Mouse (Mus musculus): Measurements from ENCODE around the gene Akap8. TPM values are rescaled to one million over a fixed set of nuclear protein-coding genes. Genes with fewer than 3 reads are reported as not detected.
A peak's percentile ranks its signal among the peaks of the same experiment; 100 is the strongest.

Akap8 gene
- polyA plus RNA-seq, 1 experiment from 2014 or later, result 81.4 TPM

- H3K27me3 ChIP-seq (ENCODE audit: control insufficient read depth, insufficient read depth, low read length), result no peaks in the 10 kb centered on the region
- H3K4me2 ChIP-seq (ENCODE audit: low read depth, low read length), result no peak overlapping the region
- 84% methylated on average over 6 of the region's 6 CpGs for WGBS
- ATAC-seq (replicated peaks; ENCODE audit: extremely low read depth, insufficient read depth, low FRiP score), result no peak
- H3K9me3 ChIP-seq (replicated peaks; ENCODE audit: control insufficient read depth, low read length), result no peaks in the 10 kb centered on the region
- no peak overlapping the region for H3K4me3 ChIP-seq (ENCODE audit: low read length)
- no peak overlapping the region for H3K27ac ChIP-seq (ENCODE audit: low read length)
- H3K4me1 ChIP-seq (ENCODE audit: control insufficient read depth, insufficient read depth, low read length), result peaks cover 18% of the 10 kb centered on the region
- H3K36me3 ChIP-seq (ENCODE audit: control insufficient read depth, insufficient read depth), result peaks cover 58% of the 10 kb centered on the region
- no peak overlapping the region for H3K9ac ChIP-seq (ENCODE audit: low read length)
Observed at GRCm38 (mm10) chr17:32358943-32359340, 37.9 kb upstream of the Akap8 start.

GRCm38 (mm10) chr17:32358192-32358942 lies 37.3 kb upstream of the Akap8 start:
- peaks cover 58% of the 10 kb centered on the region for H3K36me3 ChIP-seq (ENCODE audit: control insufficient read depth, insufficient read depth)
- H3K4me3 ChIP-seq (ENCODE audit: low read length), result no peak overlapping the region
- WGBS, result 90% methylated on average over 7 of the region's 7 CpGs

GRCm38 (mm10) chr17:32356766-32357760 lies 36.0 kb upstream of the Akap8 start:
- Histone ChIP-seq H3K9me3 (replicated peaks; ENCODE audit: control insufficient read depth, low read length) (no peaks in the 10 kb centered on the region), H3K9ac (ENCODE audit: low read length) (no peak overlapping the region), H3K4me1 (ENCODE audit: control insufficient read depth, insufficient read depth, low read length) (peaks cover 5% of the 10 kb centered on the region; the same call in 1 of the 2 replicates), H3K4me3 (ENCODE audit: low read length) (no peak overlapping the region), H3K27me3 (ENCODE audit: control insufficient read depth, insufficient read depth, low read length) (no peaks in the 10 kb centered on the region), H3K27ac (ENCODE audit: low read length) (no peak overlapping the region), H3K36me3 (ENCODE audit: control insufficient read depth, insufficient read depth) (peaks cover 58% of the 10 kb centered on the region), H3K4me2 (ENCODE audit: low read depth, low read length) (no peak overlapping the region)
- WGBS, result 82% methylated on average over 24 of the region's 24 CpGs
- ATAC-seq (replicated peaks; ENCODE audit: extremely low read depth, insufficient read depth, low FRiP score), result no peak

More at GRCm38 (mm10) chr17:32358192-32358942, 37.3 kb upstream of the Akap8 start:
- no peak overlapping the region for H3K9ac ChIP-seq (ENCODE audit: low read length)
- H3K4me1 ChIP-seq (ENCODE audit: control insufficient read depth, insufficient read depth, low read length), result peaks cover 16% of the 10 kb centered on the region
- no peak overlapping the region for H3K27ac ChIP-seq (ENCODE audit: low read length)
- ATAC-seq (replicated peaks; ENCODE audit: extremely low read depth, insufficient read depth, low FRiP score), result no peak
- H3K4me2 ChIP-seq (ENCODE audit: low read depth, low read length), result no peak overlapping the region
- H3K27me3 ChIP-seq (ENCODE audit: control insufficient read depth, insufficient read depth, low read length), result no peaks in the 10 kb centered on the region
- H3K9me3 ChIP-seq (replicated peaks; ENCODE audit: control insufficient read depth, low read length), result no peaks in the 10 kb centered on the region

- peaks cover 56% of the 10 kb centered on the region for H3K36me3 ChIP-seq (ENCODE audit: control insufficient read depth, insufficient read depth)
- H3K27me3 ChIP-seq (ENCODE audit: control insufficient read depth, insufficient read depth, low read length), result no peaks in the 10 kb centered on the region
- peaks cover 4% of the 10 kb centered on the region; the same call in 1 of the 2 replicates for H3K4me1 ChIP-seq (ENCODE audit: control insufficient read depth, insufficient read depth, low read length)
- H3K9ac ChIP-seq (ENCODE audit: low read length), result no peak overlapping the region
- no peak overlapping the region for H3K4me3 ChIP-seq (ENCODE audit: low read length)
- ATAC-seq (replicated peaks; ENCODE audit: extremely low read depth, insufficient read depth, low FRiP score), result no peak
- no peak overlapping the region for H3K4me2 ChIP-seq (ENCODE audit: low read depth, low read length)
- WGBS, result 86% methylated on average over 9 of the region's 9 CpGs
- H3K9me3 ChIP-seq (replicated peaks; ENCODE audit: control insufficient read depth, low read length), result no peaks in the 10 kb centered on the region
- H3K27ac ChIP-seq (ENCODE audit: low read length), result no peak overlapping the region
Observed at GRCm38 (mm10) chr17:32356281-32356680, 35.2 kb upstream of the Akap8 start.

DNA sequence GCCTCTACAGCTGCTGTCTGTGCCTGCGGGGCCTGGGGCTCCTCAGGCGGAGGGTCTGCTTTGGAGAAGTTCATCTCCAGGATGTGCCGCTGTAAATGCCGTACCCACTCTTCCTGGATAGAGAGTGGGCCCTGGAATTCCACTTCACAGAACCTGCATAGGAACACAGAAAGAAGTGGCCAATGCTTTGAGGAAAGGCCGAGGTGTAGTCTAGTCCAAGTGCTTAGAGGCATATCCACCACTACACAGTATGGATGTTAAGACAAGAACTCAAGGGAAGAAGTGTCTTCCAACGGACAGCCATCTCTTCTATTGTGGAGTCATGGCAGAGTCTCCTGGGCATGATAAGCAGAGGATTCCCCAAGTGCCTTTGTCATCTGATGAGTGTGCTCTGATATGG lies 34.0 kb upstream of the Akap8 start:
- no peak overlapping the region for H3K27ac ChIP-seq (ENCODE audit: low read length)
- WGBS, result 86% methylated on average over 6 of the region's 6 CpGs
- no peak for ATAC-seq (replicated peaks; ENCODE audit: extremely low read depth, insufficient read depth, low FRiP score)
- H3K9ac ChIP-seq (ENCODE audit: low read length), result no peak overlapping the region
- no peak overlapping the region for H3K4me2 ChIP-seq (ENCODE audit: low read depth, low read length)
- H3K9me3 ChIP-seq (replicated peaks; ENCODE audit: control insufficient read depth, low read length), result no peaks in the 10 kb centered on the region
- H3K27me3 ChIP-seq (ENCODE audit: control insufficient read depth, insufficient read depth, low read length), result no peaks in the 10 kb centered on the region
- H3K4me3 ChIP-seq (ENCODE audit: low read length), result no peak overlapping the region
- peaks cover 50% of the 10 kb centered on the region for H3K36me3 ChIP-seq (ENCODE audit: control insufficient read depth, insufficient read depth)
- peaks cover 4% of the 10 kb centered on the region; the same call in 1 of the 2 replicates for H3K4me1 ChIP-seq (ENCODE audit: control insufficient read depth, insufficient read depth, low read length)

DNA sequence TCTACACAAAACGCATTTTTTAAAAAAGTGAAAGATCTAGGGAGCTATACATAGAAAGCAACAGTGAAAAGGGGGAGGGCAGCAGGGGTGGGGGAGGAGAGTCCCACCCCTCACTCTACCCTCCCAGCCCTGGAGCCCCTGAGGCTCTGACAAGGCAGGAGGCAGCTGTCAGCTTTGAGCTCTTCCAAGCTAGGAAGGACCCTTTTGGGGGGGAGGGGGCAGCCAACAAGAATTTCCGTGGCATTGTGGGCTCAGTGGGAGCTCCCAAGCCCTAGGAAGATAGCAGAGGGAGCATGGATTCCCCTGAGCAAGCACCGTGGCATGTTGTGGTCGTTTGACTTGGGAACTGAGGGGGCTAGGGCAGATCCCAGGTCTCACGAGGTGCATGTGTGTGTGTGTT lies 33.2 kb upstream of the Akap8 start:
- peak overlapping the region; percentile 55 for H3K27ac ChIP-seq (ENCODE audit: low read length)

GRCm38 (mm10) chr17:32353696-32354095 lies 32.7 kb upstream of the Akap8 start:
- ATAC-seq (replicated peaks; ENCODE audit: extremely low read depth, insufficient read depth, low FRiP score), result no peak
- 48% methylated on average over 4 of the region's 4 CpGs for WGBS
- Histone ChIP-seq H3K9me3 (replicated peaks; ENCODE audit: control insufficient read depth, low read length) (no peaks in the 10 kb centered on the region), H3K4me3 (ENCODE audit: low read length) (no peak overlapping the region), H3K4me1 (ENCODE audit: control insufficient read depth, insufficient read depth, low read length) (peaks cover 12% of the 10 kb centered on the region), H3K27ac (ENCODE audit: low read length) (peak overlapping the region; percentile 55), H3K4me2 (ENCODE audit: low read depth, low read length) (no peak overlapping the region), H3K27me3 (ENCODE audit: control insufficient read depth, insufficient read depth, low read length) (no peaks in the 10 kb centered on the region), H3K9ac (ENCODE audit: low read length) (no peak overlapping the region), H3K36me3 (ENCODE audit: control insufficient read depth, insufficient read depth) (peaks cover 37% of the 10 kb centered on the region)

More for the DNA sequence above, 33.2 kb upstream of the Akap8 start:
- H3K27me3 ChIP-seq (ENCODE audit: control insufficient read depth, insufficient read depth, low read length), result no peaks in the 10 kb centered on the region
- no peak for ATAC-seq (replicated peaks; ENCODE audit: extremely low read depth, insufficient read depth, low FRiP score)
- no peaks in the 10 kb centered on the region for H3K9me3 ChIP-seq (replicated peaks; ENCODE audit: control insufficient read depth, low read length)
- peak overlapping the region; percentile 6; the same call in 1 of the 2 replicates for H3K9ac ChIP-seq (ENCODE audit: low read length)
- H3K4me2 ChIP-seq (ENCODE audit: low read depth, low read length), result no peak overlapping the region
- 63% methylated on average over 5 of the region's 5 CpGs for WGBS
- peaks cover 42% of the 10 kb centered on the region for H3K36me3 ChIP-seq (ENCODE audit: control insufficient read depth, insufficient read depth)
- no peak overlapping the region for H3K4me3 ChIP-seq (ENCODE audit: low read length)
- H3K4me1 ChIP-seq (ENCODE audit: control insufficient read depth, insufficient read depth, low read length), result peaks cover 7% of the 10 kb centered on the region

DNA sequence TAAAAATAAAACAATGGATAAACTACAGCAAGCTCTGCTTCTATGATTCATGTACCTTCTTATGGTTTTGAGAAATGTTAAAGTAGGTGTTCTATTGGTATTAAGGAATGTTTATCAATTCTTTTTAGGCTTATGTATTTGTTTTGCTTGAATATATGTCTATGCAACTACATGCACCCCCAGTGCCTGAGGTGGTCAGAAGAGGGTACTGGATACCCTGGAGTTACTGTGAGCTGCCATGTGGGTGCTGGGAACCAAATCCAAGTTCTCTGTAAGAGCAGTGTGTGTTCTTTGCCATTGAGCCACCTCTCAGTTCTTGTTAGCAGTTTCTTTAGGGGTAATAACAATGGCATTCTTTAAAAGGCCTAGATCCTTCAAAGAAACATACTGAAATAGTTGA lies 30.7 kb upstream of the Akap8 start:
- Histone ChIP-seq H3K27ac (ENCODE audit: low read length) (no peak overlapping the region), H3K4me1 (ENCODE audit: control insufficient read depth, insufficient read depth, low read length) (peaks cover 25% of the 10 kb centered on the region), H3K9ac (ENCODE audit: low read length) (no peak overlapping the region), H3K4me3 (ENCODE audit: low read length) (no peak overlapping the region), H3K36me3 (ENCODE audit: control insufficient read depth, insufficient read depth) (peaks cover 19% of the 10 kb centered on the region), H3K9me3 (replicated peaks; ENCODE audit: control insufficient read depth, low read length) (no peaks in the 10 kb centered on the region), H3K27me3 (ENCODE audit: control insufficient read depth, insufficient read depth, low read length) (no peaks in the 10 kb centered on the region), H3K4me2 (ENCODE audit: low read depth, low read length) (no peak overlapping the region)
- no peak for ATAC-seq (replicated peaks; ENCODE audit: extremely low read depth, insufficient read depth, low FRiP score)

DNA sequence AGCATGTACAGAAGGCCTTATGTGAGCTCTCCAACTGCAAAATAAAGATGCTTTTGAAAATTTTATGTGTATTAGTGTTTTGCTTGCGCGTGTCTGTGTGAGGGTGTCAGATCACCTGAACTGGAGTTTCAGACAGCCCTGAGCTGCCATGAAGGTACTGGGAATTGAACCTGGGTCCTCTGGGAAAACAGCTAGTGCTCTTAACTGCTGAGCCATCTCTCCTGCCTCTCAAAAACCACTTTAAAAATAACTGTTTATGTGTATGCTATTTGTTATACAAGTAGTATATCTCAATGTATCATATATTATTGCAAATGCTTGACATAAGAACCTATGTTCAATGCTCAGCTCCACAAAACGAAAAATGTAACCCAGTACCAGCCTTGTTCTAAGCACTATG lies 30.2 kb upstream of the Akap8 start:
- Histone ChIP-seq H3K27me3 (ENCODE audit: control insufficient read depth, insufficient read depth, low read length) (no peaks in the 10 kb centered on the region), H3K9me3 (replicated peaks; ENCODE audit: control insufficient read depth, low read length) (no peaks in the 10 kb centered on the region), H3K4me3 (ENCODE audit: low read length) (no peak overlapping the region), H3K9ac (ENCODE audit: low read length) (no peak overlapping the region; the same call in 1 of the 2 replicates), H3K36me3 (ENCODE audit: control insufficient read depth, insufficient read depth) (peaks cover 14% of the 10 kb centered on the region), H3K4me2 (ENCODE audit: low read depth, low read length) (peak overlapping the region; percentile 70), H3K4me1 (ENCODE audit: control insufficient read depth, insufficient read depth, low read length) (peaks cover 25% of the 10 kb centered on the region), H3K27ac (ENCODE audit: low read length) (no peak overlapping the region)
- ATAC-seq (replicated peaks; ENCODE audit: extremely low read depth, insufficient read depth, low FRiP score), result no peak
- 65% methylated on average over 3 of the region's 3 CpGs for WGBS
